Mouse (Mus musculus): Measurements from ENCODE around the gene Zcwpw1. TPM values are rescaled to one million over a fixed set of nuclear protein-coding genes. Genes with fewer than 3 reads are reported as not detected.

Zcwpw1 gene
- polyA plus RNA-seq, 1 experiment from 2014 or later, result 11.4 TPM

- DNase-seq (ENCODE audit: low spot score, missing footprints) (no peak), ATAC-seq (ENCODE audit: low FRiP score) (no peak)
- Histone ChIP-seq H3K4me2 (no peak overlapping the region), H3K4me3 (ENCODE audit: low read depth, low read length) (no peak overlapping the region), H3K27me3 (ENCODE audit: control insufficient read depth, insufficient read depth, low read length) (no peaks in the 10 kb centered on the region), H3K36me3 (ENCODE audit: control insufficient read depth, insufficient read depth, low read length) (no peaks in the 10 kb centered on the region), H3K9ac (ENCODE audit: low read length) (no peak overlapping the region), H3K9me3 (ENCODE audit: control insufficient read depth, low read length) (no peaks in the 10 kb centered on the region), H3K27ac (ENCODE audit: low read depth, low read length) (no peak overlapping the region), H3K4me1 (ENCODE audit: control insufficient read depth, insufficient read depth, low read length) (no peaks in the 10 kb centered on the region)
- WGBS, result 94% methylated on average over 1 of the region's 1 CpGs
Measured at GRCm38 (mm10) chr5:137822602-137823001, 35.0 kb downstream of the Zcwpw1 start.

- Histone ChIP-seq H3K9me3 (ENCODE audit: control insufficient read depth, low read length) (no peaks in the 10 kb centered on the region), H3K4me2 (no peak overlapping the region), H3K9ac (ENCODE audit: low read length) (no peak overlapping the region), H3K27me3 (ENCODE audit: control insufficient read depth, insufficient read depth, low read length) (no peaks in the 10 kb centered on the region), H3K4me3 (ENCODE audit: low read depth, low read length) (no peak overlapping the region), H3K27ac (ENCODE audit: low read depth, low read length) (no peak overlapping the region), H3K4me1 (ENCODE audit: control insufficient read depth, insufficient read depth, low read length) (no peaks in the 10 kb centered on the region), H3K36me3 (ENCODE audit: control insufficient read depth, insufficient read depth, low read length) (no peaks in the 10 kb centered on the region)
- ATAC-seq (ENCODE audit: low FRiP score), result no peak
- DNase-seq (ENCODE audit: low spot score, missing footprints), result no peak
- WGBS, result 89% methylated on average over 6 of the region's 6 CpGs
Measured at GRCm38 (mm10) chr5:137823455-137824045, 36.0 kb downstream of the Zcwpw1 start.

GRCm38 (mm10) chr5:137825030-137825429 is 37.4 kb downstream of the Zcwpw1 start:
- WGBS, result 90% methylated on average over 3 of the region's 3 CpGs
- Histone ChIP-seq H3K4me3 (ENCODE audit: low read depth, low read length) (no peak overlapping the region), H3K4me1 (ENCODE audit: control insufficient read depth, insufficient read depth, low read length) (no peaks in the 10 kb centered on the region), H3K9ac (ENCODE audit: low read length) (no peak overlapping the region), H3K36me3 (ENCODE audit: control insufficient read depth, insufficient read depth, low read length) (no peaks in the 10 kb centered on the region), H3K9me3 (ENCODE audit: control insufficient read depth, low read length) (no peaks in the 10 kb centered on the region), H3K27ac (ENCODE audit: low read depth, low read length) (no peak overlapping the region), H3K27me3 (ENCODE audit: control insufficient read depth, insufficient read depth, low read length) (no peaks in the 10 kb centered on the region), H3K4me2 (no peak overlapping the region)
- DNase-seq (ENCODE audit: low spot score, missing footprints) (no peak), ATAC-seq (ENCODE audit: low FRiP score) (no peak)

DNA sequence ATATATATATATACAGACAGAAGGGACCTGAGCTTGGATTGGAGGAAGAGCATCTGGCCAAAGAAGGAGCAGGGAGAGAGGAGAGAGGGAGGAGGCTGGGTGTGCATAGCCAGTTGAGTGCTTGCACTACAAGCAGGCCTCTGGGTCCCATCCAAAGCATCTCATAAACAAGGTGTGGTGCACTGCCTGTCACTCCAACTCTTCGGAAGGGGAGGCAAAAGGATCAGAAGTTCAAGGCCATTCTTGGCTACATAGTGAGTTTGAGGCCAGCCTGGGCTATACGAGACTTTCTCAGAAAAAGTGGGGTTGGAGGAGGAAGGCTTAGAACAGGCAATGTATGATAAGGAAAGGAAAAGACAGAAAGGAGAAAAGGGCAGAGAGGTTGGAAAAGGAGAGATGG is 38.4 kb downstream of the Zcwpw1 start:
- no peak overlapping the region for H3K9ac ChIP-seq (ENCODE audit: low read length)
- no peaks in the 10 kb centered on the region for H3K9me3 ChIP-seq (ENCODE audit: control insufficient read depth, low read length)
- H3K4me1 ChIP-seq (ENCODE audit: control insufficient read depth, insufficient read depth, low read length), result no peaks in the 10 kb centered on the region
- ATAC-seq (ENCODE audit: low FRiP score) (no peak), DNase-seq (ENCODE audit: low spot score, missing footprints) (no peak)
- no peak overlapping the region for H3K4me2 ChIP-seq
- H3K36me3 ChIP-seq (ENCODE audit: control insufficient read depth, insufficient read depth, low read length), result no peaks in the 10 kb centered on the region
- H3K4me3 ChIP-seq (ENCODE audit: low read depth, low read length), result no peak overlapping the region
- no peaks in the 10 kb centered on the region for H3K27me3 ChIP-seq (ENCODE audit: control insufficient read depth, insufficient read depth, low read length)
- 90% methylated on average over 2 of the region's 2 CpGs for WGBS
- H3K27ac ChIP-seq (ENCODE audit: low read depth, low read length), result no peak overlapping the region

DNA sequence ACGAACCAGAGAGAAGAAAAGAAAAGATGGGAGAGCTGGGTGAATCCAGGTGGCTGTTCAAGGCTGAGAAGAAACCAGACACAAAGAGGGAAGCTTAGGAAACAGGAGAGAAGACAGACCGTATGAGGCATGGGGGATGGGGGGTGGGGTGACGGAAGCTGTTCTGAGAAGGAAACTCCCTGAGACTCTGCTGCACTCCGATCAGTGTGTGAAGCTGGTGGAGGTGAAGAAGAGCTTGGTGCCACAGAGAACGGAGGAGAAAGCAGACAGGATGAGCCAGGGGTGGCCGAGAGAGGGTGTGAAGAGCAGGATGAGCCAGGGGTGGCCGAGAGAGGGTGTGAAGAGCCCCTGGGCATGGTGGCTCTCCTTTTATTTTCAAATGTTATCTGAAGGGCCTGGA is 38.8 kb downstream of the Zcwpw1 start:
- Histone ChIP-seq H3K36me3 (ENCODE audit: control insufficient read depth, insufficient read depth, low read length) (no peaks in the 10 kb centered on the region), H3K27ac (ENCODE audit: low read depth, low read length) (no peak overlapping the region), H3K27me3 (ENCODE audit: control insufficient read depth, insufficient read depth, low read length) (no peaks in the 10 kb centered on the region), H3K4me3 (ENCODE audit: low read depth, low read length) (no peak overlapping the region), H3K9ac (ENCODE audit: low read length) (no peak overlapping the region), H3K9me3 (ENCODE audit: control insufficient read depth, low read length) (no peaks in the 10 kb centered on the region), H3K4me1 (ENCODE audit: control insufficient read depth, insufficient read depth, low read length) (no peaks in the 10 kb centered on the region), H3K4me2 (no peak overlapping the region)
- DNase-seq (ENCODE audit: low spot score, missing footprints) (peak; percentile 37), ATAC-seq (ENCODE audit: low FRiP score) (no peak)
- WGBS, result 65% methylated on average over 7 of the region's 7 CpGs

- Histone ChIP-seq H3K36me3 (ENCODE audit: control insufficient read depth, insufficient read depth, low read length) (no peaks in the 10 kb centered on the region), H3K9me3 (ENCODE audit: control insufficient read depth, low read length) (no peaks in the 10 kb centered on the region), H3K4me2 (no peak overlapping the region), H3K27ac (ENCODE audit: low read depth, low read length) (no peak overlapping the region), H3K4me1 (ENCODE audit: control insufficient read depth, insufficient read depth, low read length) (no peaks in the 10 kb centered on the region), H3K9ac (ENCODE audit: low read length) (no peak overlapping the region), H3K27me3 (ENCODE audit: control insufficient read depth, insufficient read depth, low read length) (no peaks in the 10 kb centered on the region), H3K4me3 (ENCODE audit: low read depth, low read length) (no peak overlapping the region)
- ATAC-seq (ENCODE audit: low FRiP score), result no peak
- 89% methylated on average over 6 of the region's 6 CpGs for WGBS
- no peak for DNase-seq (ENCODE audit: low spot score, missing footprints)
Measured at GRCm38 (mm10) chr5:137828694-137829093, 41.1 kb downstream of the Zcwpw1 start.

GRCm38 (mm10) chr5:137830238-137830637 is 42.6 kb downstream of the Zcwpw1 start:
- Histone ChIP-seq H3K4me3 (ENCODE audit: low read depth, low read length) (no peak overlapping the region), H3K9ac (ENCODE audit: low read length) (no peak overlapping the region), H3K9me3 (ENCODE audit: control insufficient read depth, low read length) (no peaks in the 10 kb centered on the region), H3K36me3 (ENCODE audit: control insufficient read depth, insufficient read depth, low read length) (no peaks in the 10 kb centered on the region), H3K4me1 (ENCODE audit: control insufficient read depth, insufficient read depth, low read length) (no peaks in the 10 kb centered on the region), H3K27me3 (ENCODE audit: control insufficient read depth, insufficient read depth, low read length) (no peaks in the 10 kb centered on the region), H3K27ac (ENCODE audit: low read depth, low read length) (no peak overlapping the region), H3K4me2 (no peak overlapping the region)
- 84% methylated on average over 7 of the region's 7 CpGs for WGBS
- DNase-seq (ENCODE audit: low spot score, missing footprints), result no peak
- no peak for ATAC-seq (ENCODE audit: low FRiP score)

- no peak for ATAC-seq (ENCODE audit: low FRiP score)
- Histone ChIP-seq H3K27me3 (ENCODE audit: control insufficient read depth, insufficient read depth, low read length) (no peaks in the 10 kb centered on the region), H3K4me2 (no peak overlapping the region), H3K27ac (ENCODE audit: low read depth, low read length) (no peak overlapping the region), H3K4me1 (ENCODE audit: control insufficient read depth, insufficient read depth, low read length) (no peaks in the 10 kb centered on the region), H3K9ac (ENCODE audit: low read length) (no peak overlapping the region), H3K9me3 (ENCODE audit: control insufficient read depth, low read length) (no peaks in the 10 kb centered on the region), H3K4me3 (ENCODE audit: low read depth, low read length) (no peak overlapping the region), H3K36me3 (ENCODE audit: control insufficient read depth, insufficient read depth, low read length) (no peaks in the 10 kb centered on the region)
- DNase-seq (ENCODE audit: low spot score, missing footprints), result no peak
- 87% methylated on average over 4 of the region's 4 CpGs for WGBS
Measured at GRCm38 (mm10) chr5:137831106-137831505, 43.5 kb downstream of the Zcwpw1 start.

DNA sequence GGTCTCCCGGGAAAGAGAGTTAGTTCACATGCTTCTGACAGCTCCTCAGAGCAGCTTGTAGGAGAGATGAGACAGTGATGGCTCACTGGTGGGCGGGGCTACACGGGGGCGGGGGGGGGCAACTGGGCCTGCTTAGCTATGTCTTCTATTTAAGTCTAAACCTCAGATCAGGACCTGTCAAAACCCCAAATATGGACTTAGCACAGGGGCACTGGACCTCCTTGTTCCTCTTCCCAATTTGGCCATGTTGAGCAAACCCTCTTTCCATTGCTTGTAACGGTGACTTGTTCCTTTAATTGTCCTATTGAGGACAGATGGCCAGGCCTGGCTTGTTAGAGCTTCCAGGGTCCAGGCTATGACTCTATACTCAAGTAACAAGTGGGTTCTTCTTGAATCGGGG is 43.9 kb downstream of the Zcwpw1 start:
- Histone ChIP-seq H3K27ac (ENCODE audit: low read depth, low read length) (no peak overlapping the region), H3K9me3 (ENCODE audit: control insufficient read depth, low read length) (no peaks in the 10 kb centered on the region), H3K27me3 (ENCODE audit: control insufficient read depth, insufficient read depth, low read length) (no peaks in the 10 kb centered on the region), H3K4me1 (ENCODE audit: control insufficient read depth, insufficient read depth, low read length) (no peaks in the 10 kb centered on the region), H3K36me3 (ENCODE audit: control insufficient read depth, insufficient read depth, low read length) (no peaks in the 10 kb centered on the region), H3K9ac (ENCODE audit: low read length) (no peak overlapping the region), H3K4me3 (ENCODE audit: low read depth, low read length) (no peak overlapping the region), H3K4me2 (no peak overlapping the region)
- DNase-seq (ENCODE audit: low spot score, missing footprints) (no peak), ATAC-seq (ENCODE audit: low FRiP score) (no peak)
- WGBS, result 79% methylated on average over 6 of the region's 6 CpGs
